Mouse (Mus musculus) hindbrain, embryonic 11.5 days (tissue): Measurements from ENCODE around the gene Dok1. TPM values are rescaled to one million over a fixed set of nuclear protein-coding genes. Genes with fewer than 3 reads are reported as not detected.

Experiments
- ATAC-seq: fragments of 200-750 bp; cut with Nextera tagmentation; 2 replicates; pipeline ENCODE4 v1.8.0; 2017; ENCODE audit warnings: mild to moderate bottlenecking, moderate TSS enrichment, moderate library complexity; ENCODE audit not compliant: low FRiP score
- DNase-seq: peaks from one replicate; pipeline ENCODE4 v3.0.0-alpha.2; 2015; ENCODE audit warnings: low spot score
- H3K27ac ChIP-seq: fragments of 300-500 bp; sonication (generic); 2 replicates; pipeline ENCODE4 v1.5.1; 2014; ENCODE audit warnings: mild to moderate bottlenecking, low read depth, low read length
- H3K27me3 ChIP-seq: fragments of 300-500 bp; sonication (generic); 2 replicates; pipeline ENCODE4 v1.6.1; 2014; ENCODE audit warnings: mild to moderate bottlenecking, low read length, moderate library complexity, mixed read lengths; ENCODE audit not compliant: control insufficient read depth, insufficient read depth
- H3K36me3 ChIP-seq: fragments of 300-500 bp; sonication (generic); 2 replicates; pipeline ENCODE4 v1.6.1; 2014; ENCODE audit warnings: mild to moderate bottlenecking, low read length, moderate library complexity, mixed read lengths; ENCODE audit not compliant: control insufficient read depth, insufficient read depth
- H3K4me1 ChIP-seq: fragments of 300-500 bp; sonication (generic); replicated peaks from 2 replicates; pipeline ENCODE4 v1.6.1; 2014; ENCODE audit warnings: low read length, mixed read lengths; ENCODE audit not compliant: control insufficient read depth, insufficient read depth
- H3K4me2 ChIP-seq: fragments of 300-500 bp; sonication (generic); replicated peaks from 2 replicates; pipeline ENCODE4 v1.6.1; 2014; ENCODE audit warnings: mild to moderate bottlenecking, low read depth, low read length
- H3K4me3 ChIP-seq: fragments of 300-500 bp; sonication (generic); 2 replicates; pipeline ENCODE4 v1.5.1; 2014; ENCODE audit warnings: low read depth, low read length
- H3K9ac ChIP-seq: fragments of 300-500 bp; sonication (generic); 2 replicates; pipeline ENCODE4 v1.6.1; 2014; ENCODE audit warnings: low read depth, low read length
- H3K9me3 ChIP-seq: fragments of 300-500 bp; sonication (generic); 2 replicates; pipeline ENCODE4 v1.6.1; 2016; ENCODE audit warnings: low read length; ENCODE audit not compliant: control insufficient read depth
- WGBS: fragments of 180-500 bp; shearing (Covaris S2); extraction: QIAGEN DNeasy Blood & Tissue Kit; methylation state at CpG from one replicate; pipeline ENCODE4 v1.1.7; 2014; 5-methylcytosine and 5-hydroxymethylcytosine counted together
- polyA plus RNA-seq: library from polyadenylated mRNA; unstranded; fragments of >200 nt; fragmentation: Nextera tagmentation; extraction: Ambion mirVana; gene quantifications from 2 replicates; pipeline ENCODE4 v1.2.1, GENCODE M21; 2014

Dok1 gene
- polyA plus RNA-seq, 1 experiment from 2014 or later = 6.6 TPM

DNA sequence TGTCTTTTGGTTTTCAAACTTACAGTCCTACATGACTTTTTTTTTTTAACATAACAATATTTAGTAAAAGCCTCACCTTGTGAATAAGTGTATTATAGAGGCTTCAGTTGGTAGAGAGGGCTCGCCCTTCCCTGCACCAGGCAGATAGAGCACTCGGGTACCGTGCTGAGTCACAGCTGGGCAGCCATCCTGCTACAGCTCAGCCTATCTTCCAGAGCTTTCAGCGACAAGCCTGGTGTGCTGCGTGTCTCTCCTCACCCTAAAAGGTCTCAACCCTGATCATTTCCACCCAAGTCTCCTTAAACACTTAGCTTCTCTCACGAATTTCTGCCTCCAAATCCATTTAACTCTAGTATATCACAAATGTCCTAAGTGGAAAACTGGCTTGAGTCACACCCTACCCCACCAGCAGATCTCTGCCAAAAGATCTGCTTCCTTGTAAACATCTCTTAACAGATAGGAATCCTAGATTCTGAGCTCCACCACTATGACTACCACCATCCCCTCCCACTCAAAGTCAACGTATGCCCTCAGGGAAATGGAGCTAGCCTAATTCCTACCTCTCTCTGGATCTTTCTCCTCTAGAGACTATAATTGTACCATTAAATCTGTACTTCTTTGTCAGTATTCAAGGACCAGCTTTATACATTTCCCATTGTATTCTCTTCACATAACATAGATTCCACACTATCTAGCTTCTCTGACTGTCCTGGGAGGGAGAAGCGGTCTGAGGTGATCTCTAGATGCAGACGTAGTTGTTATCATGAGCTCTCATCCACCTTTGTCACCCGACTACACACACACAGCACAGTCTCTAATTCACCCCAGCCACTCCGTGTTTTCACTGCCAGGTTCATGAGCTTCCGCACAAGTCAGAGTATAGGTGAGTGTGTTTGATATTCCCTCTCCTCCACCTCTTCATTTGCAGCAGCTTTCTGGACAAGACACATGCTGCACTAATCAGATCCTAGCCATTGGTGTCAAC lies 18.5 kb downstream of the Dok1 start:
- H3K27ac ChIP-seq = no peak overlapping the region
- no peak for ATAC-seq
- no peak overlapping the region for H3K4me2 ChIP-seq
- no peaks in the 10 kb centered on the region for H3K27me3 ChIP-seq
- no peaks in the 10 kb centered on the region for H3K9me3 ChIP-seq
- DNase-seq = no peak
- no peaks in the 10 kb centered on the region for H3K36me3 ChIP-seq
- no peak overlapping the region for H3K4me3 ChIP-seq
- no peak overlapping the region for H3K9ac ChIP-seq
- no peaks in the 10 kb centered on the region for H3K4me1 ChIP-seq
- 76% methylated on average over 12 of the region's 12 CpGs for WGBS

DNA sequence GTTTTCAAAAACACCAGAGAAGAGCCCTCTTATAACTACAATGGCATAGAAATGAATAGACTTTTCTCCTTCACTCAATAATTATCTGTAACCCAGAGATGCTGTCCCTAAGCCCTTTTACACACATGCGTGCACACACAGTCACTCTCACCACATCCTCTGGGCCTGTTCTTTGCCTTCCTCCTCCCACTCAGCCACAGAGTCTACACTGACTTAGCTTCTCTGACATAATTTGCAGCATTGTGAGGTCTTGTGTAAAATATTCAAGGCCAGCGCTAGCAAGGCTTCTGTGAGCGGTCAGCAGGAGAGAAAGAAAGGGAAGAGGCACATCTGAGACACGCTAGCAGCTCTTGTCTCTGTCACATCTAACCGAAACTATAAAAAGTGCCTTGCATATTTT lies 19.8 kb downstream of the Dok1 start:
- Histone ChIP-seq H3K27me3 (no peaks in the 10 kb centered on the region), H3K9me3 (no peaks in the 10 kb centered on the region), H3K9ac (no peak overlapping the region), H3K4me3 (no peak overlapping the region), H3K36me3 (no peaks in the 10 kb centered on the region), H3K4me1 (no peaks in the 10 kb centered on the region), H3K4me2 (no peak overlapping the region), H3K27ac (no peak overlapping the region)
- DNase-seq (no peak), ATAC-seq (no peak)
- WGBS = 81% methylated on average over 5 of the region's 5 CpGs

DNA sequence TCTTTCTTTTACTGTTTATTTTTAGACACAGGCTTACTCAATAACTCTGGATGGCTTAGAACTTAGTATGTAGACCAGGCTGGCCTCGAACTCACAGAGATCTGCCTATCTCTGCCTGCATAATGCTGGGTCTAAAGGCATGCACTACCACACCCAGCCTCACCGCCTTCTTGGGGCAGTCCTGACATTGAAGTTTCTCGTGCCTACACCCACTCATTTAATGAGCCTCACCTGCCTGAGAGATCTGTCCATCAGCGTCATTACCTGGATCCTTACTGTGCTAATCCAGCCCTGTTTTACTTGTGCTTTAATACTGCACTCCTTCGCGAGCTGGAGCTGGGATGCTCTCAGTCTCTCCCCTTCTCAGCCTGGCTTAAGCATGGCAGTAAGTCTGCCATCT lies 21.5 kb downstream of the Dok1 start:
- no peaks in the 10 kb centered on the region for H3K27me3 ChIP-seq
- ATAC-seq (no peak), DNase-seq (no peak)
- H3K4me1 ChIP-seq = no peaks in the 10 kb centered on the region
- H3K36me3 ChIP-seq = no peaks in the 10 kb centered on the region
- H3K27ac ChIP-seq = no peak overlapping the region
- H3K4me2 ChIP-seq = no peak overlapping the region
- no peak overlapping the region for H3K4me3 ChIP-seq
- WGBS = 83% methylated on average over 6 of the region's 6 CpGs
- no peaks in the 10 kb centered on the region for H3K9me3 ChIP-seq
- no peak overlapping the region for H3K9ac ChIP-seq

DNA sequence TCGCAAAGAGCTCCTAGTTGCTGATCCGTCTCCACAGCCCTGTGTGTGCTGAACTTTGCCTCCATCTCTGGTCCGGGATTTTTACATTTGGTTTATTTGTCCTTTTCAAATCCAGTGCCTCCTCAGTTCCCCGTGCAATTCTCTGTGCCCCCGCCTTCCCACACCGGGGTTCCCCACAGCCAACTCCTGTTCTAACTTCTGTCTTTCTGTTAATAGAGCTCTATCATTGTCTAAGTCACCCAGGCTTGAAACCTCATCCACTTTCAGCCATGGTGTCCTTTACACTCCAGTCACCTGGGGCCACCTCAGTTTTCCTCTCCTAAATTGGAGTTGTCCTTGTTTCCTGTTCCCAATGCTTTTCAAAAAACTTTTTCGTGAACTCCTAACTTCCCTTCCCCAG lies 22.0 kb downstream of the Dok1 start:
- 85% methylated on average over 7 of the region's 7 CpGs for WGBS
- H3K36me3 ChIP-seq = no peaks in the 10 kb centered on the region
- no peaks in the 10 kb centered on the region for H3K27me3 ChIP-seq
- no peak overlapping the region for H3K9ac ChIP-seq
- no peaks in the 10 kb centered on the region for H3K9me3 ChIP-seq
- no peak for ATAC-seq
- DNase-seq = no peak
- no peaks in the 10 kb centered on the region for H3K4me1 ChIP-seq
- H3K4me3 ChIP-seq = no peak overlapping the region
- no peak overlapping the region for H3K4me2 ChIP-seq
- H3K27ac ChIP-seq = no peak overlapping the region

DNA sequence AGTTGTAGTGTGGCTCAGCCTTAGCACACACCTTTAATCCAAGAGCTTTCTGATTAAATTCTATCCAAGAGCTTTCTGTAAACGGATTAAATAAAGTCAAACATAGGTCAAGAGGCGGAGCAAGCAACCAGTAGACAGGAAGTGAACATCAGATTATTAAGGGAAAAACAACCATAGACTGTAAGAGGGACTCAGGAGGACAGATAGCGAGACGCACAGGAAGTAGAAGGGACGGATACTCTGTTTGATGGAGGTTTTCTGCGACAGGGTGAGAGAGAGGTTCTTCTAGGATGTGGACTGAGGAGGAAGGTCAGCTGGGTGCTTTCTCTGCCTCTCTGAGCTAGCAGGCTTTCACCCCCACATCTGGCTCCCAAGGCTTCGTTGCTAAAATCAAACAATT lies 23.3 kb downstream of the Dok1 start:
- 78% methylated on average over 7 of the region's 7 CpGs for WGBS
- no peak overlapping the region for H3K4me2 ChIP-seq
- ATAC-seq = no peak

DNA sequence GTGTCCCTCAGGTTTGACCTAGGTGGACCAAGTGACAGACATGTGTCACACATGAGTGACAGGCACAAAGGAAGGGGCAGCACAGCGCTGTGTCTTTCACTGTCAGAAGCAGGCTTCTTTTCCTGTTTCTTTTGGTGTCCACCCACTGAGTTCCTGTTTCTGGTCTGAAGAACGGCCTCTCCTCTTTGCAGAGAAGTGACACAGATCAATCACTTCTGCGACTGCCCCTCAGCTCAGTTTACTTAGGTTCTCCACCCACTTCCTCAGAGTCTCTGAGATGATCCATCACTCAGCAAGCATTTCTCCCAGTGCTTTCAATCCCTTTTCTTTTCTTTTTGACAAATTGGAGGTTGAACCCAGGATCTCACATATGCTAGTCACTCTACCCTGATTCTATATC lies 24.6 kb downstream of the Dok1 start:
- no peak overlapping the region for H3K9ac ChIP-seq
- WGBS = 59% methylated on average over 3 of the region's 3 CpGs
- no peaks in the 10 kb centered on the region for H3K27me3 ChIP-seq
- DNase-seq = no peak
- no peak overlapping the region for H3K4me3 ChIP-seq
- no peak overlapping the region for H3K4me2 ChIP-seq
- H3K27ac ChIP-seq = no peak overlapping the region
- no peaks in the 10 kb centered on the region for H3K4me1 ChIP-seq
- ATAC-seq = no peak
- no peaks in the 10 kb centered on the region for H3K36me3 ChIP-seq
- no peaks in the 10 kb centered on the region for H3K9me3 ChIP-seq

More for the DNA sequence above, 23.3 kb downstream of the Dok1 start:
- Histone ChIP-seq H3K4me1 (no peaks in the 10 kb centered on the region), H3K9me3 (no peaks in the 10 kb centered on the region), H3K4me3 (no peak overlapping the region), H3K9ac (no peak overlapping the region), H3K36me3 (no peaks in the 10 kb centered on the region), H3K27me3 (no peaks in the 10 kb centered on the region), H3K27ac (no peak overlapping the region)
- no peak for DNase-seq

DNA sequence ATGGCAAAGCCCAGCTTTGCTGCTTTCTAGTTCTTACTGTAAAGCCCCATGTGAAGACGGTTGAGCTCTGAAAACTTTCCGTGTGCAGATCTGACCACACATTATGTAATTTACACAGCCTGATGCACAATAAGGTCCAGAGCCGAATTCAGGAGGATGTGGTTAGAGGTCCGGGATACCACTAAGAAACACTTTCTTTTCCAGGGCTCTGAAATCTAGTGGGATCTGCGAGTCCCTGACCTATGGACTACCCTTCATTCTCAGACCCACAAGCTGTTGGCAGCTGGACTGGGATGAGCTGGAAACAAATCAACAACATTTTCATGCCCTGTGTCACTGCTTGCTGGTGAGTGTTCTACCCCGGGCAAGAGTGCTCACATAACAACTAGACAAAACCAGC lies 27.2 kb downstream of the Dok1 start:
- 88% methylated on average over 6 of the region's 6 CpGs for WGBS
- Histone ChIP-seq H3K4me3 (no peak overlapping the region), H3K9me3 (no peaks in the 10 kb centered on the region), H3K27ac (no peak overlapping the region), H3K4me1 (no peaks in the 10 kb centered on the region), H3K36me3 (no peaks in the 10 kb centered on the region), H3K4me2 (no peak overlapping the region), H3K27me3 (no peaks in the 10 kb centered on the region), H3K9ac (no peak overlapping the region)
- DNase-seq (no peak), ATAC-seq (no peak)

DNA sequence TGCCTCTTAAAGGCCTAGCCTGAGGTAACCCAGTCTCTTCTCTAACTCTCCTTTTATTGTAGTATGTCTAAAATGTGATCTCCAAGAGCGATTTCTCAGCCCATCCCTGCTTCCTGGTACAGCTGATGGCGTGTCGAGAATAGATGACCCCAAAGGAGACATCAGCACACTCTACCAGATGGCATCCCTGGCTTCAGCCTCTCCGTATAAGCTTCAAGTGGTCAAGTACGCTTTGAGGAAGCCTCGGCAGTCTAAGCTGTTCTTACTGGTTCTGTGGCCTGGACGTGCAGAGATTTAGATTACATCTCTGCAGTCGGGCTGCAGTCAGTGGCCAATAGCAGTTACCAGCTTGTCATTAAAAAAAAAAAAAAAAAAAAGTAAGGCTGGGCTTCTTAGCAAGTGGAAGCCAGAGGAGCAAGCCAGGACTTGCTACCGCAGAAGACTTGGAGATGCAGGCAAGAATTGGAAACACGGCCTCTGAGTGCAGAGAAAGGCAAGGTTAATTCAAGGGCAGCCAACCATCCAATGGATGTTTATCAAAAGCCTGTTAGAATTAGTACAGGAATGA lies 27.7 kb downstream of the Dok1 start:
- no peak overlapping the region for H3K4me3 ChIP-seq
- H3K4me2 ChIP-seq = no peak overlapping the region
- DNase-seq (no peak), ATAC-seq (no peak)
- no peaks in the 10 kb centered on the region for H3K4me1 ChIP-seq
- H3K27me3 ChIP-seq = no peaks in the 10 kb centered on the region
- 83% methylated on average over 10 of the region's 10 CpGs for WGBS
- H3K9me3 ChIP-seq = no peaks in the 10 kb centered on the region
- H3K27ac ChIP-seq = no peak overlapping the region
- no peaks in the 10 kb centered on the region for H3K36me3 ChIP-seq
- no peak overlapping the region for H3K9ac ChIP-seq

DNA sequence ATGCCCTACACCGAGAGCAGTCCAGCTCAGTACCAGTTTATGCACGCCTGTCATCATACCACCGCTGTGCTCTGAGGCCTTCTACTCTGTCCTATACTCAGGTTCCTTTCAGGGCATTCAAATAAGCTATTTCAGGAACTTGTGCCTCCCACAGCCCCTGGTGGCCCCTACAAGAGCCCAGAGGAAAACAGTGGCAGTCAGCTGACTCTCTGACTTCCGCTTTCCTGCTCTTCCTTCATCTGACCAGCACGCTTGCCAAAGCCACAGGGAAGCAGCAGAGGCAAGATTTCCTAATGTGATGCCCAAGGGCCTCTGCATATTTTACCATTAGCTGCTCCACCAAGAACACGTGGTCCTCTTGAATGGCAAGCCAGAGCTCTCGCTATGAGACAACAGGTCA lies 28.4 kb downstream of the Dok1 start:
- Histone ChIP-seq H3K4me2 (no peak overlapping the region), H3K27me3 (no peaks in the 10 kb centered on the region), H3K27ac (no peak overlapping the region), H3K9ac (no peak overlapping the region), H3K9me3 (no peaks in the 10 kb centered on the region), H3K4me1 (no peaks in the 10 kb centered on the region), H3K36me3 (no peaks in the 10 kb centered on the region), H3K4me3 (no peak overlapping the region)
- DNase-seq = no peak
- WGBS = 55% methylated on average over 7 of the region's 7 CpGs
- ATAC-seq = no peak
